Mouse (Mus musculus) testis, adult 2 months (tissue): ENCODE results near the gene Nploc4. TPM values are rescaled to one million over a fixed set of nuclear protein-coding genes. Genes with fewer than 3 reads are reported as not detected.

Experiments
- H3K27ac ChIP-seq: fragments of 200-500 bp; 2 replicates; pipeline ENCODE4 v1.5.1; 2012; ENCODE audit warnings: low read depth, low read length; ENCODE audit not compliant: control insufficient read depth, insufficient read depth
- H3K27me3 ChIP-seq: fragments of 200-500 bp; 2 replicates; pipeline ENCODE4 v1.6.1; 2012; ENCODE audit warnings: mild to moderate bottlenecking, low read length, moderate library complexity; ENCODE audit not compliant: control insufficient read depth, insufficient read depth
- H3K36me3 ChIP-seq: fragments of 200-500 bp; 2 replicates; pipeline ENCODE4 v1.6.1; 2012; ENCODE audit warnings: mild to moderate bottlenecking, low read length; ENCODE audit not compliant: control insufficient read depth, insufficient read depth
- H3K4me1 ChIP-seq: fragments of 200-500 bp; 2 replicates; pipeline ENCODE4 v1.6.1; 2012; ENCODE audit warnings: low read length; ENCODE audit not compliant: control insufficient read depth, insufficient read depth
- H3K4me3 ChIP-seq: fragments of 200-500 bp; 2 replicates; pipeline ENCODE4 v1.5.1; 2012; ENCODE audit warnings: low read depth, mild to moderate bottlenecking, low read length, moderate library complexity, mixed read lengths; ENCODE audit not compliant: control insufficient read depth
- CTCF ChIP-seq: fragments of 200-500 bp; IDR thresholded peaks from 2 replicates; pipeline ENCODE4 v1.5.1; 2012; ENCODE audit warnings: low read depth, mild to moderate bottlenecking, inconsistent platforms, low read length, moderate library complexity; ENCODE audit not compliant: control insufficient read depth, insufficient read depth, insufficient replicate concordance
- POLR2A ChIP-seq: fragments of 200-500 bp; IDR thresholded peaks from 2 replicates; pipeline ENCODE4 v1.6.1; 2012; ENCODE audit warnings: low read depth, mild to moderate bottlenecking, inconsistent platforms, low read length, moderate library complexity; ENCODE audit not compliant: control insufficient read depth
- polyA plus RNA-seq: library from polyadenylated mRNA; depleted of rRNA; stranded (reverse); fragments of >200 nt; gene quantifications from 2 replicates; pipeline ENCODE4 v1.2.3, GENCODE M21; 2012; rRNA removed

Gene Nploc4
- 75.8 and 79.3 TPM in 2 replicates for polyA plus RNA-seq

DNA sequence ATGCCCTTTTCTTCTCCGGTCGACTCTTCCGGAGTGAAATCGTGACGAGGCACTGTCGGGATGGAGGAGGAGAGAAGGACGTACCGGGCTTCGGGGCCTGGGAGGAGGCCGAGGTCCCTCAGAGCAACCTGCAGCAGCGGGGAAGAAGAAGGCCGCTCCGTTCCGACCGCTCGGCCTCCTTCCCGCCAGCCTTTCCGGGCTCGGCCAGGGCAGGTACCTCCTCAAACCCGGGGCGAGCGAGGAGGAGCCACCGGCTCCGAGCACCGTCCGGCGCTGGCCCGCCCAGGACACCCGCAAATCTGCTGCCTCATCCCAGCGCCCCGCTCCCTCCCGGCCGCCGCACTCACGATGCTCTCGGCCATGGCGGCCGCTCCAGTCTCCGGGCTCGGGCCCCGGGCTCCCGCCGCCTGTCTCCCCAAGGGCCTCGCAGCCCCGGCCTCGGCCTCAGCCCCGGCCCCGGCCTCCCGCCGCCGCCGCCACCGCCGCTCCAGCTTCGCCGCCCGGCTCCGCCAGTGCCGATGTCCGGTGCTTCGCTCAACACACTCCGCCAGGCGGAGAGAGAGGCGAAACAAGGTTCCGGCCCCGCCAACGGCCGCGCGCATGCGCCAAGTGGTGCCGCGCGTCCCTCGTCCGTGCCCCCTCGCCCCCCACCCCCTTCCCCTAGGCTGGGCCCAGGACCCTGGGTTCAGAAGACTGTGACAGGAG, at the start of gene Nploc4:
Gene Nploc4, minus strand, starts transcription at position 557 of the 705 bp plus-strand sequence.
- Histone ChIP-seq H3K36me3 (no peaks in the 10 kb centered on the region), H3K27me3 (no peaks in the 10 kb centered on the region), H3K27ac (peak within 1 kb of the TSS; percentile 59), H3K4me3 (peak within 1 kb of the TSS; percentile 84), H3K4me1 (no peaks in the 10 kb centered on the region)
- no peak for TF ChIP-seq CTCF
- TF ChIP-seq POLR2A, result peak; percentile 89

GRCm38 (mm10) chr11:120485251-120485650, 47.7 kb upstream of the Nploc4 start:
- Histone ChIP-seq H3K27me3 (no peaks in the 10 kb centered on the region), H3K36me3 (peaks cover 2% of the 10 kb centered on the region), H3K4me1 (peaks cover 11% of the 10 kb centered on the region), H3K27ac (no peak overlapping the region), H3K4me3 (peak overlapping the region; percentile 92)
- no peak for TF ChIP-seq POLR2A
- no peak for TF ChIP-seq CTCF

GRCm38 (mm10) chr11:120484265-120484981, 46.9 kb upstream of the Nploc4 start, which contains the start of gene Mrpl12:
TSS of gene Mrpl12 (plus strand) at chr11:120484613.
- Histone ChIP-seq H3K4me3 (peak within 1 kb of the TSS; percentile 92), H3K27ac (peak within 1 kb of the TSS; percentile 79), H3K36me3 (peaks cover 2% of the 10 kb centered on the region), H3K27me3 (no peaks in the 10 kb centered on the region), H3K4me1 (peaks cover 11% of the 10 kb centered on the region)
- TF ChIP-seq CTCF, result no peak
- TF ChIP-seq POLR2A, result peak; percentile 79

- Histone ChIP-seq H3K27me3 (no peaks in the 10 kb centered on the region), H3K4me1 (peaks cover 11% of the 10 kb centered on the region), H3K27ac (no peak overlapping the region), H3K4me3 (0 out of 2 replicates have a peak overlapping the region, but pooled peaks have one; percentile 92), H3K36me3 (peaks cover 2% of the 10 kb centered on the region)
- no peak for TF ChIP-seq CTCF
- TF ChIP-seq POLR2A, result no peak
These were observed 46.0 kb upstream of the Nploc4 start for GRCm38 (mm10) chr11:120483448-120483934.

DNA sequence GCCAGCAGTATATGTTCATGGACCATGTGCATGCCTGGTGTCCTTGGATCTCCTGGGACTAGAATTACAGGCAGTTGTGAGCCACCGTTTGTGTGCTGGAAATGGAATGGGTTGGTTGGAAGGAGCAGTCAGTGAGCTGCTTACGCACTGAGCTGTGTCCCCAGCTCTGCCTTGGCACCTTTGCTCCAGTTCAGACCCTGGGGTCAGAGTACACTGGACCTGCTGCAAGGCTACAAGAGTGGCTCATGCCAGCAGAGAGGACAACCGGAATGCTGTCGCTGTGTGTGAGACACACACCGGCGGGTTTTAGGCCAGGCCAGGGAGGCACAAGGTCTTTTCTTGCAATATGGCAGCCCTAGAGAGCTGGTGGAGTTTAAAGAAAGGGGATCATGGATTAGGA, 34.5 kb upstream of the Nploc4 start:
- Histone ChIP-seq H3K4me3 (no peak overlapping the region), H3K27ac (no peak overlapping the region), H3K4me1 (no peaks in the 10 kb centered on the region), H3K36me3 (peaks cover 3% of the 10 kb centered on the region; the same call in 1 of the 2 replicates), H3K27me3 (no peaks in the 10 kb centered on the region)
- no peak for TF ChIP-seq CTCF
- no peak for TF ChIP-seq POLR2A

- peak overlapping the region; percentile 95 for H3K4me3 ChIP-seq
- H3K4me1 ChIP-seq, result peaks cover 5% of the 10 kb centered on the region; the same call in 1 of the 2 replicates
- H3K36me3 ChIP-seq, result peaks cover 3% of the 10 kb centered on the region; the same call in 1 of the 2 replicates
- TF ChIP-seq POLR2A (no peak), CTCF (no peak)
- H3K27me3 ChIP-seq, result no peaks in the 10 kb centered on the region
- peak overlapping the region; percentile 73 for H3K27ac ChIP-seq
These were observed 30.2 kb upstream of the Nploc4 start for GRCm38 (mm10) chr11:120467736-120468092.
